Mouse (Mus musculus): ENCODE data around the gene Tec.

Tec gene

DNA sequence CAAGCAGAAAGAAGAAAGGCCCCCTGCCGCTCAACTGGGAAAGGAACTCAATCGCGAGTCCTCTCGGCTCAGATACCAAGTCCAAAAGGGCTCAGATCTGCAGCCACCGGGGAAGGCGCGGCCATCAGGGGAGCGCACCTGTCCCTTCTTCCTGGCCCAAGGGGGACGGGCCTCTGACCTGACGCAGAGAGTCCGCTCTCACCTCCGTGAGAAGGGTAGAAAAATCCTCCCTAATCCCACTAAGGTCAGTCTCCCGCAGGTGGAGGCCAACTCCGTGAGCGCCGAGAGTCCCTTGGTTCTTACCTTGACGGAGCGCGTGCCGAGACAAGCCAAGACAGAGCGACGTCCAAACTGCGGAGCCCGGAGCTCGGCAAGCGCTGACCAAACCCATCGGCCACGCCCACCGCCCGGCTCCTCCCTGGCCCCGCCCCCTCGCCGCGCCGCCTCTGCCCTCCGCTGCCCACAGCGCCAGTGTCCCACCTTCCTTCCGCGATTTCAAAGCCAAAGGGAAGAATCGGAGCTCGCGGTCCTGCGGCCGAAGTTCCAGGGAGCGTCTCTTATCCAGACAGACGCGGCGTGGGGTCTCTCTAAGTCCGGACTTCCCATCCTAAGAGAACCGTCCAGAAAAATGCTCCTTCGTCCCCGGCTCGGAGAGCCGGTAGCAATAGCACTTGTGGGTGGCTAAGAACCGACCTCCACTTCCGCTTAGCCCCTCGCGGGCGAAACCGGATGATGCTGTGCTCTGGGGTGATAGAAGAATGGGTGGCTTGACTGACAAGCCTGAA lies at the start of gene Tec:
Tec (minus strand) TSS at position 393 of the 785 bp plus-strand sequence.
- DNase-seq = peak; percentile 95 to 96

DNA sequence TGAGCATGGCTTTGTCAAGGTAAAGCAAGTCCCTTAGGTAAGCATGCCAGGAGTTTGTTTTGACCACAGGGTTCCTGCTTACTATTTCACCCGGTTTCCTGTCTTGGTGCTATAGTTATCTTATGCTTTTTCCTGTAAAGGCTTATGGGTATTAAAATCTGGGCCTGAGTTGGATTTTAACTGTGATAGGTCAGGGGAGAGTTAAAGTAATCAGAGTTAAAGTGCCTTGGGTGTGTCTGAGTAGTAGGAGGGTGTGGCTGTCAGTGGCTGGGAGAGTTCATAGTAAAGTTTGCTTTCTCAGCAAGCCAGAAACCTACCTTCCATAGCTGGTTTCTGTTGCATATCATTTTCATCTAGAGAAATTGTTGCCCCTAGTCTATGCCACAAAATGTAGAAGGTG lies 48.6 kb upstream of the Tec start:
- DNase-seq = no peak

DNA sequence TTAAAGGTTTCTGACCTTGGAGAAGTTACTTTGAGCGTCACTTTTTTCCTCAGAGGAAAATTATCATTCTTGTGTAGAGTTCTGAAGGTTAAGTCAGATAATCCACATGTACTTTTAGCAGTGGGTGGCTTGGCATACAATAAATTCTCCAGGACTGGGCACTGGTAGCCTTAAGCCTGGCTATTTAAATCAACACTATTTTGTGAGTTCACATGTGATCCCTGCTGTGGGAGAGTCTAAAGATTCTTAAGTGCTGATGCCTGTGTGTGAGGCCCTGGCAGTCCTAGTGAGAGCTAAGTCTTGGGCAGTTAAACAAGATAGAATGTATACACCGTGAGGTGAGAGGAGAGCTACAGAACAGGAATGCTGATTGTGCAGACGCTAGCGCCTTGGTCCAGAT lies 47.8 kb upstream of the Tec start:
- no peak for DNase-seq

DNA sequence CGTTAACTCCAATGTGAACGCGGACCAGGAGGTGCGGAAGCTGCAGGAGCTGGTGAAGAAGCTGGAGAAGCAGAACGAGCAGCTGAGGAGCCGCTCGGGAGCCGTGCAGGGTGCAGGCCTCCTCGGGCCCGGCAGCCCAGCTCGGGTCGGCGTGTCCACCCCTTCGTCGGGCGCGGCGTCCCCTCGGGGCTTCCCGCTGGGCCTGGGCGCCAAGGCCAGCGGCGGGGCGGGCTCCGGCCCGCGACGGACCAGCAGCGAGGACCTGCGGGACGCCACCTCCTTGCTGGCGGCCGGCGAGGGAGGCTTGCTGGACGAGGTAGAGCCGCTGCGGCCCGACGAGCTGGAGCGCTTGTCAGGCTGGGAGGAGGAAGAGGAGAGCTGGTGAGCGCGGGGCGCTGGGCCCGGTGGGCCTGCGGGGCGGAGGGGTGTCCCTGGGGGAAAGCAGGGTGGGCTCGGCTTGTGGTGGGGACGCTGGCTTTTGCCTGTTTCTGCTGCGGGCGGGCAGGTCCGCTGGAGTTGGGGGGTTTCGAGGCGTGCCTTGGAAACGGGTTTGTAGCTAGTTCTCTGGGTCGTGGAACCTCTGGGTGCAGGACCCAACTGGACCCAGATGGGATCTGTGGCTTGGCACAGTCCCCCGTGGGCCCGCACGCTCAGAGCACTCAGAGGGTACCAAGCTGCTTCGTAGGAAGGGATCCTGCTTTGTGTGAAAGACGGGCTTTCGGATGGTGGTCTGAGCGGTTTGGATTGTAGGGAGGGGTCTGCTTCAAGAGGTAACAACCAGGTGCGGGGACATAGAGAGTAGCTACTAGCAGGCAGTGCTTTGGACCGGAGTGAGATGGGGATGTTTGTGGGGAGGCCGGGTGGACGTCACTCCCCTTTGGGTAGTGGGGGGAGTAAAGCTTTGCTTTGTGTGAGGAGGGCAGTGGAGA lies 46.6 kb upstream of the Tec start:
- DNase-seq = peak; percentile 64 to 73

DNA sequence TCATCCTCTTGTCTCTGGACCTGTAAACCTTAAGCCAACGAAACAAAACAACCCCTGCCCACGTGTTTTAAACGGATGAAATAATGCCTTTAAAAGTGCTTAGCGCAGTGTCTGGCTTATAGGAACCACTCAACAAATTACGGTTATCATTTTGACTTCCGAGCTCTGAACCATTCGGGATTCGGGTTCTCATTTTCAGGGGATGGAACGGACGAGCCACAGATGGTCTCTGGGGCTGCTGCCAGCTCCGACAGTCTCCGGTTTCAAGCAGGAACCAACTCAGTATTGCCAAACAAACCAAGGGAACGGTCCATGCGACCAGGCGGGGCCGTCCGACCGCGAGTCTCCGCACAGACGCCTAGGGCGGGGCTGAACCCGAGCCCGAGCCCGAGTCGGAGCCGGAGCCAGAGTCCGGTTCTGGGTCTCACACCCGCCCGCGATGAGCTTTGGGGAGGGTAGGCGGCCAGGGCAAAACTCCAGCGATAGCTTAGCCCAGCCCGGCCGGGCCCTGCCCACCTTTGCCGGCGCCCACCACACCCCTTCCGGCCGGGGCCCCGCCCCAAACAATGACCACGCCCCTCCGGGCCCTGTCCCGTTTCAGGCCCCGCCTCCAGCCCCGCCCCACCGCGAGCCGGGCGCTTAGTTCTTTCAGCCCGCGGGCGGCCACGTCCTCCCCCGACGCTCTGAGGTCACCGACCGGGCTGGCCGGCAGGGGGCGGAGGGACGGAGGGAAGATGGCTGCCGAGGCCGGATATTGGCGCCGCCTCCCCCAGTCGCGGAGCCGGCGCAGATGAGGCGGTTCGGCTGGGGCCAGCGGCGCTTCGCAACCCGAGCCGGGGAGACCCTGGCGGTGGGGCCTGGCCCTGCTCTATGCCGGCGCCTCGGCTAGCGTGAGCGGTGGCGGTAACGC lies 45.6 kb upstream of the Tec start, which contains the start of gene Slain2:
Slain2 (plus strand) TSS at position 657 of the 910 bp plus-strand sequence.
- DNase-seq = peak; percentile 100

DNA sequence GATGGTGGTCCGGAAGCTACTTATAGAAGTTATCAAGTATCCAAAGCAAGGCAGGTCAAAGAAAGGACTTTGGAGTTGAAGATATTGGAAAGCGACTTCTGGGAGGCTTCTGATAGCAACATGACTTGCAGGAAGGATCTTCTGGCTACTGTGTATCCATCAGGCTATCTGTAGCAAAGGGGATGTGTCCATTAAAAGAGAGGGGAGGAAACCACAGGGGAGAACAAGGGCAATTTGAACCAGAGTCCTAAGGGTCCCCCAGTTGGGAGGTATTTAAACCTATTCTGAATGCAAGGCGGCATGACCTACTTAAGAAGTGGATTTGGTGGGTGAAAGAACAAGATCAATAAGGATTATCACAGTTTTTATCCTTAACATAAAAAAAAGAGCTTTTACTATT lies 43.0 kb upstream of the Tec start:
- no peak for DNase-seq

DNA sequence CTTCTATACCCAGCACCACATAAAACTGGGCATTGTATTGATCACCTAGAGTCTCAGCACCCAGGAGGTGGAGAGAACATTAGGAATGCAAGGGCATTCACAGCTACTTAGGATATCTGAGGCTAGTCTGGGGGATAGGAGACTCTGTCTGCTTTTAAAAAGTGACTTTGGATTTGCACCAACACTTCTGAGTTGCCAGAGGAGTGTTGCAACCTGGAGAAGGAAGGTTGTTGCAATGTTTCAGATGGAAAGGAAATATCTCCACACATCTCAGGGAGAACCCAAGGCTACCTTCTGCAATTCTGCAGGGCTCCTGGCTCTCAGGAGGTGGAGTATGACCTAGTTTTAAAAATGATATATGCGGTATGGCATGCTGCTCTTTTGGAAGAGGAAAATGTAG lies 42.1 kb upstream of the Tec start:
- DNase-seq = no peak

DNA sequence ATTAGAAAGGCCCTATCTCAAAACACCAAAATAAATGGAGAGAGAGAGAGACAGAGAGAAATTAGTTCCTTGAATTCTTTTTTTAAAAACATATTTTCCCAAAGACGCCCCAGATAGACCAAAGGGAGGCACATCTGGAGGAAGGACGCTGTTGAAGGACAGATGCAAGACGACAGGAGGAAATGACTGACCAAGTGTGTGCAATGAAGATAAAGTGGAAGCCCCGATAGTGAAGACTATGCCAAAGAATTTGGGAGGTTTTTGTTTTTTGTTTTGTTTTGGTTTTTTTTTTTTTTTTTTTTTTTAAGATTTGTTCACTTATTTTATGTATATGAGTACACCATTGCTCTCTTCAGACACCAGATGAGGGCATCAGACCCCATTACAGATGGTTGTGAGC lies 41.1 kb upstream of the Tec start:
- DNase-seq = no peak

DNA sequence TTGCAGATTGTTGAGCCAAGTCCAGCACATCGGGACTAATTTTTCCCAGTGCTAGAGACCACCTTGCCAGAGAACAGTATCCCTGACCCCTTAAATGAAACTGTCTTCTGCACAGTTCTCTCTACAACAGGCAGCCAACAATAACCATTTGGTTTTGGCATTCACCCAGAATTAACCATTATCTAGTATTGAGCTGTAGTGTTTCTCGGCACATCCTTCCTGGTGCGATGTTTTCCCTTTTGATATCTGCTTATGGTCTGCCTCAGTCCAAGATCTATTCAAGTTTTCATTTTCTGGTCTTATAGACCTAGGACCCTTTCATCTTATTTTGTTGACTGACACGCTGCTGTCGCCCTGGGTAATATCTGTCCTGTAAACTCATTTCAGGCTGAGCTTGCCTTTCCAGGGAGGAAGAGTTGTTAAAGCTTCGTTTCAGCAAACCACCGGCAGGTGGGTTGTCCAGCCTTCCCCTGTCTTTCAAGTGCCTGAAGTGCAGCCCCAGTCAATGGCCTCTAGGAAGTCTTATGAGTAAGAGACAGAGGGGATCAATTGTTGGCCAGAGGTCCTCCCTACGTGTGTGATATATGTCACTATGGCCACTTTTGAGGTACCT lies 40.1 kb upstream of the Tec start:
- no peak for DNase-seq

DNA sequence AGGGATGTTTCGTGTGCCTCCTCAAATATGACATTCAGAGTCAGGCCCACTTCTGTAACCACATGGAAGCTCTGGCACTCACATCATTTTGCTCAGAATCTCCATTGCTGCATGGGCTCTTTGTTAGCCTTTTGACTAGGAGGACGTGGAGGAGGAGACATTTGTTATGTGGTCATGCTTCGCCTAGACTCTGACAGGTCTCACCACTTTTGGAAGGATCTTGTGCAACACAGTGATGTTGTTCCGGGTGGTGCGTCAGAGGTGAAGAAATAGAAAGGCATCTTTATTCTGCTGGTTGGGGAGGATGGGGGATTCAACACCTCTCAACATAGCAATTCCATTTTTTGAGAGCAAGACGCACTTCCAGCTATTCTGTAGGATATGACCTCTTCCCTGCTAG lies 39.1 kb upstream of the Tec start:
- DNase-seq = no peak

DNA sequence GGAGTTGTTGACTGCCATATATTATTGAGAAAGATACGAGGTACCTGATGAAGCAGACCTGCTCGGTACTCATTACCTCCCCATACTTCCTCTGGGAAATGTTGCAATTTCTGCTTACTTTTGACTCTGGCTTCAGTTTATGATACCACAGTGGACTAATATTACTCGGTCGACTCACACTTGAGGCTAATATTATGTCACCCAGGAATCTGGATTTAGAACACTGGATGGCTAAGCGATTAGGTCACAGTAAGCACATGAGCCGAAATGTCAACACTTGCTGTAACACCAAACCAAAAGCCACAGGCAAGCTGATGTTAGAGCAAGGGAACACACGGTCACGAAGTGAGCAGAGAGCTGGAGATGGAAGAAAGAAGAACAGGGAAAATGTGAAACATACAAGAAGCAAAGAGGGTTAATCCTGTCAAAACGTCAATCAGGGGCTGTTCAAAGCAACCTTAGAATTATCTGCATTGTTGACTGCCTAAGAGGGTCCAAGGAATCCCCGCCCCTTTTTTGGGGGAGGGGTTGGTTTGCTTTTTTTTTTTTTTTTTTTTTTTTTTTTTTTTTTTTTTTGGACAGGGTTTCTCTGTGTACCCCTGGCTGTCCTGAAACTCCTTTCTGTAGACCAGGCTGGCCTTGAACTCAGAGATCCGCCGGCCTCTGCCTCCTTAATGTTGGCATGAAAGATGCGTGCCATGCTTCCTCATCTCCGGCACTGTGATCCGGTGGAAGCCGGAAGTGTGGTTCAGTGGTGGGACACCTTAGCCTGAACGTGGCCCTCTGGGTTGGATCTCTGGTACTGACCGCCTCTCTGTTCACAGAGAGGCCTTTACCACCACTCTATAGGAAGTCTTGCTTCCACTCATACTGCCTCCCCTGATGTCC lies 36.9 kb upstream of the Tec start:
- DNase-seq = no peak

DNA sequence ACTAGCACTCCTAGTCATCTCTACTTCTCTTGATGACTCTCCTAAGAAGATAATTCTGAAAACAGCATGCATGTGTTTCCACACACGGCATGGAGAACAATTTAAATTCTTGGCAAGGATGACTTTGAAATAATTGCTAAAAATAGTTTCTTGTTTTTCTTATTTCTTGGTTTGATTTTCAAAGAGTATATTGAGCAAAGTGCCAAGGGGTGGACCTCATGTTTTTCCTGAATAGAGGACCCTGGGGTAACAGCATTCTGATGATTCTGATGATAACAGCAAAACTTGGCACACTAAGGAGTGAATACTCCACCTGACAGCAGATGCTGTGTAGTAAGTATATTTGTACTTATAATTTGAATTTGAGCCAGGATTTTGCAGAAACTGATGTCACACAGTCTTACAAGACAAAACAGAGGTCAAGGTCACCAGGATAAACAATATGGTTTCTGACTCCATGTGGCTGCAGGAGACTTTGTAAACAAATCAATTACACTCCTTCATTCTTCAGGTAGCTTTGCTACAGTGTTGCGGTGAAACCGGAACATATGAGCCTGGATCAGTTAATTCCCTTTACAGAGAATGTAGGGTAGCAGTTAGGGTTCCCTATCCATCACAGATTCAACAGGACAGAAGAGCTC lies 34.7 kb upstream of the Tec start:
- DNase-seq = no peak

DNA sequence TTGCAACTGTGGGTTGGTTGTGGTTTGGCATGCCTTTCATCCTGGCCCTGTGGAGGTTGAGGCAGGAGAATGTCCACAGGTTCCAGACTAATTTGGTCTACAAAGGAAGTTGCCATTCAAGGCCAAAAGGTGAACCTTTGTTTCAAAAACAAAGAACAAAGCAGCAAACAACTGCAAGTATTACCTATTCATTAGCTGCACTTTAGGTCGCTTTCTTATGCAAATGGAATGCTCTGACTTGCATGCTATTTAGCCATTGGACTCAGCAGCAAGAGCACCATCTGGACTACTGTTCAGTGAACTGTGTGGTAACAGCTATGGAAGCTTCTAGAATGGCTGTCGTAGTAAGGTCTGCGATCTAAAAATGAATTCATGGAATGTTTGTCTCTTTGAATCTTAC lies 34.0 kb upstream of the Tec start:
- peak; percentile 20 to 29 for DNase-seq

DNA sequence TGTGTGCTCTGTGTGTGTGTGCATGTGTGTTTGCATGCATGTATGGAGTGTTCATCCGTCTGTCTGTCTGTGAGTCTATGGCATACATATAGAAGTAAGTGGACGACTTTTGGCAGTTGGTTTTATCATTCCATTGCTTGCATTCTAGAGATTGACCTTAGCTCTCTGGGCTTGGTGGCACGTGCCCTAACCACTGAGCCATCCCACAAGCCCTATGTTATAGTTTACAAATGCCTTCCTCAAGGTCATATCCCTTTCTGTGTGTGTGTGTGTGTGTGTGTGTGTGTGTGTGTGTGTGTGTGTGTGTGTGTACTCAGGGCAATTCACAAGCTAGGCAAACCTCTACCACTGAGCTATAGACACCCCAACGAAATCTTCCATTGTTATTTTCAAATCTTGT lies 33.6 kb upstream of the Tec start:
- DNase-seq = no peak

DNA sequence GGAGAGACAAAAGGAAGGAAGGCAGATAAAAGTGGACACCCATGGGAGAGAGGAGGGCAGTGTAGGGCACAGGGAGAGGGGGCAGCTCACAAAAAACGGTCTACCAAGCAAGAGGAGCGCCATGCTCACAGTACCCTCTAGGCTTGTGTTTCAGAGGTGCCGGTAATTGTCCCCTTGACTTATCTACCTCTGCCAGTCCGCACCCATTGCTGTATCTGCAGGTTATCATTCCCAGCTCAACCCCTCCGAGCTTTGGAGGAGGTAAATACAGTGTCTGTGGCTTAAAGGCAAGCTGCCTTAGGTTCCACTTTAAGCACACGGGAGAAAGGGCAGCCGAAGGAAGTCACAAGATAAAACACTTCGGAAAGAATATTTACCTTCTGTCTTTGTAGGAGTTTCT lies 31.0 kb upstream of the Tec start:
- DNase-seq = no peak

DNA sequence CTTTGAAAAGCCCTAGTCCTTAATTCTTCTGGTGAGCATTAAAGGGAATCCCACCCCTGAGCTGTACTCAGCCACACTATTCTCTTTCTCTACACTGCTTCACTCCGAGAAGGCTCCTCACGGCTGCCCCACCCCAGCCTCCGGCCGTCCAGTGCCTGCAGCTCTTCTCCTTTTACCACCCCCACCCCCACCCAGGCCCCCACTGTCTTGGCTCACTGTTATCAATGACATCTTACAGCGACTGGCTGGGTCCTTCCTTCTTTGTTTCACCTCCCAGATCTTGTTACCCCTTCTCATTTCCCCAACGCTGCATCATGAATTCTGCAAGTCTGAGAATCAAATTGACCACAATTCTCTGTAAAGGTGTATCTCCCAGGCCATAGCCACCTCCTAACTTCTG lies 29.7 kb upstream of the Tec start:
- no peak for DNase-seq

DNA sequence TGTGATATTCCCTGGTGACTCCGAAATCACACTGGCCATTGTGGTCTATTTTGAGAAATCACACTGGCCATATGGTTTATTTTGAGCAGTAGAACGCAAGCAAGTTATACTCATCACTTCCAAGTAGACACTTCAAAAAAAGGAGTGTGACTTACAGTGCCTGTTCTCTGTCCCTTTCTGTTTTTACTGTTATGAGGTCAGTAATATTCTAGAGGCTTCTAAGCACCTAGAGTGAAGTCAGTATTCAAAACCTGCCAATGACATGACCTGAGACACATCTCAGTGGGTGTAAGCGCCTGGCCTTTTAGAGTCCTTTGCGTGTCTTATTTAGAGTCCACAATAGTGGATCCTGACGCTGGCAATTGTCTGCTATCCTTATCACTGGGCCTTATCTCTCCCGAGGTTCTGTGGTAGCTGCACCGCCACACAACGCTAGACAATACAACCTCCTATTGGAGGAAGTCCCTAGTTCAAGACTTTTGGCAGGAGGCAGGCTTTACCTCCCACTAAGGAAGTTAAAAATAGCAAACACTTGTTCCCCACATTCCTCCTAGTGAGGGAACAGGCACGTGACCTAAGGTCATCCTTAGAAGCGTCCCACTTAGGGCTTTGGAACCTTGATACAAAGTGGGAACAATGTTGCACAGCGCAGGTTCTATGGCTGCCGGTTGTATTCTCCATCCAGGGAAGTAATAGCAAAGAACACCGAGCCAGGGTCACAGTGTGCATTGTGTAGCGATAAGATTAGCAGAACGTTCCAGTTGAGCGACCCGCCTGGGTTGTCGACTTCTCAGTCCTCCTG lies 28.4 kb upstream of the Tec start:
- DNase-seq = no peak

DNA sequence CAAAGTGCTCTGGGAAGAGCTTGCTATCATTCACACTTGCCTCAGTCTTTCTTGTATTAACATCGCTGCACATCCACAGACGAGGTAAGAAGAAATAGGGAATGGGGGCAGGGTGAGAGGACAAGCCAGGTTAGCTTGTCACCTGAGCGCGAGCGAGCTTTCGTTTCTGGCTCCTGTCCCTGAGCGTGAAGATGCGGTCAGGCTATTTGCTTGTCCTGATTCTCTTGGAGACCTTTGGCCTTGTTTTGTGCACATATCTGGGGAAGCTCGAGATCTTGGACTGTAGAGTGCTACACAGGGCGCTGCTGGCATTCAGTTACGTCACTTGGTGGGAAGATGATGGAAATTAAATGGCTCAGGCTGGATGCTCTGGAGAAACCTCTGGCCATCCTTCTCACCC lies 27.0 kb upstream of the Tec start:
- DNase-seq = no peak

DNA sequence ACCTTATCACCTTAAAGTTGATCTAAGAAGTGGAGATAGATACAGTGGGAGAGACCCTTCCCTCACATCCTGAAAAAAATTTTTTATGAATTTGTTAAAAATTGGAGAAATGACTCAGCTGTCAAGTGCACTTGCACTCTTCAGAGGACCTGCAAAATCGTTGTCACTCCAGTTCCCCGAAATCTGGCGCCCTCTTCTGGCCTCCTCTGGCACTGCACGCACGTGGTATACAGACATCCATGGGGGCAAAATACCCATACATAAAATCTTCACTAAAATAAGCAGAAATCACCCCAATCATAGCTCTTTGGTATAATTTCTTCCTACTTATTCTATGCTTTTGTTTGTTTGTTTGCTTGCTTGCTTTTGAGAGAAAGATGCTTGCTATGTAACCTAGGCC lies 25.7 kb upstream of the Tec start:
- DNase-seq = peak; percentile 22 to 52

DNA sequence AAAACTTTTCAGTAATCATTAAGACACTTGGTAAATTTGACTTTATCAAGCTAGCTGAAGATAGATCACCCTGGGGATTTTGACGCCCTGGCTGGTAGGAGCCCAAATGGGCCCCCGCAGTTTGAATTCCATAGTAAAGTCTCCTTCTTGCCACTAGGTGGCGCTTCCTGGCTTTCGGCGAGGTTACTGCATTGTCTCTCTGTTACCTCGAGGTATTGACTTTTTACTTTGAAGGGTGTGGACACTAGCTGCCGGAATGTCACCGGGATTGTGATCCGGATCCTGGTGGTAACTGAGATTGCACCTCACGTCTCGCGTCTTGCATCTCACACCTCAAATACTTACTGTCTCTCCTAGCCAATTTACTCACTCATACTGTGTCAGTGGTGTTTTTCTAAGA lies 23.3 kb upstream of the Tec start:
- peak; percentile 64 to 74 for DNase-seq
